Mouse (Mus musculus): ENCODE results near the gene Hipk4.

DNA sequence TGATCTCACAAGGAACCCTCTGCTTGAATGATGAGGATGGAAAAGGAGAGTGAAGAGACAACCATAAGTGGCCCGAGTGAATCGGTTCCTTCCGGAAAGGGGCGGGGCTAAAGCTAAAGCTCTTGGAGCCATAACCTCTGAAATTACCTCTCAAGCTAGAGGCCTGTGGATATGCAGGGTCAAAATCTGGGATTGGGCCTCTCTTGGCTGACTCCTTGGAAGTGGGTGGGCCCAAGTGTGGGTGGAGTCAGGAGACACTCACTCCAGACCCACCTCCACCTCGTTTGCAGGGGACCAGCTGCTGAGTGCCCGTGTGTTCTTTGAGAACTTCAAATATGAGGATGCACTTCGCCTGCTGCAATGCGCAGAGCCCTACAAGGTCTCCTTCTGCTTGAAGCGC lies 8.1 kb upstream of the Hipk4 start:
- TF ChIP-seq POLR2A (IDR thresholded peaks at IDR 0.05; ENCODE audit: borderline replicate concordance, insufficient read depth, low read length) = no peak
- no peak for TF ChIP-seq CTCF (IDR thresholded peaks at IDR 0.05; ENCODE audit: borderline replicate concordance, insufficient read depth, low read depth, low read length)
